Mouse (Mus musculus): Measurements from ENCODE around the gene 4932414N04Rik. TPM values are rescaled to one million over a fixed set of nuclear protein-coding genes. Genes with fewer than 3 reads are reported as not detected.
"Not testable (repeated sequence)": the region's sequence is repeated elsewhere in the genome, so short reads cannot be mapped to it uniquely, and the experiment has no call there.

The 4932414N04Rik gene
- polyA plus RNA-seq (2012; rRNA removed) = not detected in 2 replicates

- not testable (repeated sequence) for H3K27ac ChIP-seq (ENCODE audit: control insufficient read depth, insufficient read depth, low read length); H3K27me3 ChIP-seq (ENCODE audit: control insufficient read depth, insufficient read depth, low read length); H3K4me3 ChIP-seq (ENCODE audit: control insufficient read depth, insufficient read depth, low read length); H3K36me3 ChIP-seq (ENCODE audit: control insufficient read depth, insufficient read depth, low read length); H3K4me1 ChIP-seq (replicated peaks; ENCODE audit: control insufficient read depth, insufficient read depth, low read length); DNase-seq
- WGBS = 77% methylated on average over 2 of the region's 5 CpGs
Observed at GRCm38 (mm10) chr2:68656186-68656585, at the start of gene 4932414N04Rik. Gene 4932414N04Rik (plus strand): TSS chr2:68656486.

- 95% methylated on average over 2 of the region's 2 CpGs for WGBS
- H3K36me3 ChIP-seq (ENCODE audit: control insufficient read depth, insufficient read depth, low read length) = no peaks in the 10 kb centered on the region
- H3K27me3 ChIP-seq (ENCODE audit: control insufficient read depth, insufficient read depth, low read length) = no peaks in the 10 kb centered on the region
- H3K4me3 ChIP-seq (ENCODE audit: control insufficient read depth, insufficient read depth, low read length) = no peak overlapping the region
- no peak overlapping the region for H3K27ac ChIP-seq (ENCODE audit: control insufficient read depth, insufficient read depth, low read length)
- no peak for DNase-seq
- H3K4me1 ChIP-seq (replicated peaks; ENCODE audit: control insufficient read depth, insufficient read depth, low read length) = no peaks in the 10 kb centered on the region
- TF ChIP-seq POLR2A (IDR thresholded peaks at IDR 0.05; ENCODE audit: control insufficient read depth, extremely low read depth, insufficient read depth, low read length, poor library complexity) (no peak), CTCF (IDR thresholded peaks at IDR 0.05; ENCODE audit: borderline replicate concordance, control insufficient read depth, extremely low read depth, insufficient read depth, low read length, poor library complexity) (no peak)
Observed at GRCm38 (mm10) chr2:68732216-68732615, 75.9 kb downstream of the 4932414N04Rik start.

DNA sequence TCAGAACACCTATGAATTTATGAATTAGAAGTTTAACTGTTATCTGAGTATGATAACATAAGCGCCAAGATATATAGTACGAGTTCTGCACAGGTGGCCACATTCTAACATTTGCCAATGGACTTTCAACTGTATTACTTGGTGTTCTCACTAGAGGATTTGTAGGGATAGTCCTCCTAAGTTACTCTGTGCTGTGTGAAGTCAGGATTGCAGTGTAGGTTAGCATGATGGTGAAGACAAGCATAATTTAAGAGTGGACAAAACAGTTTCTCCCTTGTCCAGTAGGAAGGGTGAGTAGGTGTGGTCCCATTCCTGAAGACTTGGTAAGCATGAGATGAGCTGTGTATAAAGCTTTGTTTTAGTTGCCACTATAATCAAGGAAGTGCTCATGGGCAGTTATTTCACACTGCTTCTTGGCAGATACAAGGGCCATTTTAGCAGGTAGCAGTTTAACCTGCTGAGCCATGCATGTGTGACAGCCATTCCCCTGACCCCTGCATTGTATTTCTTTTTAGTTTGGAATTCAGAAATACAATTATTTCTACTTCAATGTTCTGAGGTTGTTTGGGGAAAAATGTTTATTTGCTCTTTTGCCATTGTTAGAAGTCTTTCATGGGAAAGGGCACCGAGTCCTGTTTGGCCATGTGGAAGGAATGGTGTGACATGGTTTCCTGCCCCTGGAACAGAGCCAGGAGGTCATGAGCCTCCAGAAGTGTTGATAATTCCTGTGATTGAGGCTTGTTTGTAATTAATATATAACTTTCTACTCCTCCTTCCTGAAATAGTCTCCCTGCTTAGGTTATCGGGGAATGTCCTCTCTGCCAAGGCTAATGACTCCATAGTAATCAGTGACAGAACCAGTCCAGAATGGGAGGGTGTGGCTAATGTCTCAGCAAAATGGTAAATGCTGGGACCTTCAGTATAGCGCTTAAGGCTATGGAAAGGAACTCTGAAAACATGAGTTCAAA, 83.8 kb downstream of the 4932414N04Rik start:
- no peak for DNase-seq

DNA sequence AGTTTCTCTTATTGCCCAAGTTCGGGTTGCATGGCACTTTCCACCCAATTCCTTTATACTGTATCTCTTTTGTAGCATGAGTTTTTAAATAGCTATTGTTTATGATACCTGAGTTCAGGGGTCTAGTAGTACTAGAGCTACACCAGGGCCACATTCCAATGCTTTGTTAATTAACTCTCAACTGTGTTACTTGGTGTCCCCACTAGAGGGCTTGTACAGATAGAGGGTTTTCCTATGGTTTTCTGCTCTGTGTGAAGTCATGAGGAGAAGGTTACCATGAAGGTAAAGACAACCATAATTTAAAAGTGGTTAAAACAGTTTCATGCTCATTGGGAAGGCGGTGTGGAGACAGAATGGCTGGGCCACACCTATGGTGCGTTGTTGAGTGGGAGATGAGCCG, 88.3 kb downstream of the 4932414N04Rik start:
- DNase-seq = no peak
- 88% methylated on average over 4 of the region's 4 CpGs for WGBS
- no peak overlapping the region for H3K27ac ChIP-seq (ENCODE audit: control insufficient read depth, insufficient read depth, low read length)
- H3K36me3 ChIP-seq (ENCODE audit: control insufficient read depth, insufficient read depth, low read length) = no peaks in the 10 kb centered on the region
- TF ChIP-seq CTCF (IDR thresholded peaks at IDR 0.05; ENCODE audit: borderline replicate concordance, control insufficient read depth, extremely low read depth, insufficient read depth, low read length, poor library complexity) (no peak), POLR2A (IDR thresholded peaks at IDR 0.05; ENCODE audit: control insufficient read depth, extremely low read depth, insufficient read depth, low read length, poor library complexity) (no peak)
- H3K4me1 ChIP-seq (replicated peaks; ENCODE audit: control insufficient read depth, insufficient read depth, low read length) = no peaks in the 10 kb centered on the region
- no peak overlapping the region for H3K4me3 ChIP-seq (ENCODE audit: control insufficient read depth, insufficient read depth, low read length)
- H3K27me3 ChIP-seq (ENCODE audit: control insufficient read depth, insufficient read depth, low read length) = no peaks in the 10 kb centered on the region

More for the DNA sequence above, 83.8 kb downstream of the 4932414N04Rik start:
- H3K4me3 ChIP-seq (ENCODE audit: control insufficient read depth, insufficient read depth, low read length) = no peak overlapping the region
- H3K4me1 ChIP-seq (replicated peaks; ENCODE audit: control insufficient read depth, insufficient read depth, low read length) = no peaks in the 10 kb centered on the region
- H3K36me3 ChIP-seq (ENCODE audit: control insufficient read depth, insufficient read depth, low read length) = no peaks in the 10 kb centered on the region
- 94% methylated on average over 5 of the region's 5 CpGs for WGBS
- H3K27me3 ChIP-seq (ENCODE audit: control insufficient read depth, insufficient read depth, low read length) = no peaks in the 10 kb centered on the region
- TF ChIP-seq POLR2A (IDR thresholded peaks at IDR 0.05; ENCODE audit: control insufficient read depth, extremely low read depth, insufficient read depth, low read length, poor library complexity) (no peak), CTCF (IDR thresholded peaks at IDR 0.05; ENCODE audit: borderline replicate concordance, control insufficient read depth, extremely low read depth, insufficient read depth, low read length, poor library complexity) (no peak)
- H3K27ac ChIP-seq (ENCODE audit: control insufficient read depth, insufficient read depth, low read length) = no peak overlapping the region

GRCm38 (mm10) chr2:68756179-68756578, 99.9 kb downstream of the 4932414N04Rik start:
- no peak overlapping the region for H3K4me3 ChIP-seq (ENCODE audit: control insufficient read depth, insufficient read depth, low read length)
- H3K27me3 ChIP-seq (ENCODE audit: control insufficient read depth, insufficient read depth, low read length) = no peaks in the 10 kb centered on the region
- 94% methylated on average over 4 of the region's 4 CpGs for WGBS
- H3K27ac ChIP-seq (ENCODE audit: control insufficient read depth, insufficient read depth, low read length) = no peak overlapping the region
- H3K36me3 ChIP-seq (ENCODE audit: control insufficient read depth, insufficient read depth, low read length) = no peaks in the 10 kb centered on the region
- TF ChIP-seq POLR2A (IDR thresholded peaks at IDR 0.05; ENCODE audit: control insufficient read depth, extremely low read depth, insufficient read depth, low read length, poor library complexity) (no peak), CTCF (IDR thresholded peaks at IDR 0.05; ENCODE audit: borderline replicate concordance, control insufficient read depth, extremely low read depth, insufficient read depth, low read length, poor library complexity) (no peak)
- DNase-seq = no peak
- H3K4me1 ChIP-seq (replicated peaks; ENCODE audit: control insufficient read depth, insufficient read depth, low read length) = no peaks in the 10 kb centered on the region

DNA sequence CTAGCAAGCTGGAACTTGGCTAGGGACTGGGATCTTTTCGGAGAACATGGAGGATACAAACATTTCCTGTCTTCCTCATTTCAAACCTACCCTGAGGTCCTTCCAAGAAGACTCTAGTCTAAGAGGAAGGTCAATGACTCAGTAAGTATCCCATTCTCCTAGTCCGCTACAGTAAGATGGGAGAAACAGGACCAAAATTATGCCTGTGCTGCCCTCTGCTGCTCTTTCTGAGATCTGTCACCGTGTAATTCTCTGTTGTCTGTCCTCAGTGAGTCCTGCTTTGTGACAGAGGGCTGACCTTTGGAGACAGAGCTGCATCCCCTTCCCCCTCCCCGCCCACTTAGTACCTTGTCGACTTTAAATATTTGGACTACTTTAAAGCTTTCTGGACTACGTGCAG, 100.5 kb downstream of the 4932414N04Rik start:
- Histone ChIP-seq H3K4me1 (replicated peaks; ENCODE audit: control insufficient read depth, insufficient read depth, low read length) (no peaks in the 10 kb centered on the region), H3K27ac (ENCODE audit: control insufficient read depth, insufficient read depth, low read length) (no peak overlapping the region), H3K36me3 (ENCODE audit: control insufficient read depth, insufficient read depth, low read length) (no peaks in the 10 kb centered on the region), H3K27me3 (ENCODE audit: control insufficient read depth, insufficient read depth, low read length) (no peaks in the 10 kb centered on the region), H3K4me3 (ENCODE audit: control insufficient read depth, insufficient read depth, low read length) (no peak overlapping the region)
- DNase-seq = no peak
- no peak for TF ChIP-seq POLR2A (IDR thresholded peaks at IDR 0.05; ENCODE audit: control insufficient read depth, extremely low read depth, insufficient read depth, low read length, poor library complexity)
- no peak for TF ChIP-seq CTCF (IDR thresholded peaks at IDR 0.05; ENCODE audit: borderline replicate concordance, control insufficient read depth, extremely low read depth, insufficient read depth, low read length, poor library complexity)
- 44% methylated on average over 6 of the region's 6 CpGs for WGBS
